Mouse (Mus musculus) cortical plate, adult 2 months (tissue): ENCODE results near the gene Cdca7l.

Source experiments
- CTCF ChIP-seq: fragments of 200-500 bp; IDR thresholded peaks from 2 replicates; pipeline ENCODE4 v1.5.1; 2011; ENCODE audit warnings: mild to moderate bottlenecking, control low read depth, low read length; ENCODE audit not compliant: insufficient read depth; ENCODE audit errors: extremely low read depth
- POLR2A ChIP-seq: fragments of 200-500 bp; IDR thresholded peaks from 2 replicates; pipeline ENCODE4 v1.6.1; 2011; ENCODE audit warnings: mild to moderate bottlenecking, low read length, control low read depth; ENCODE audit not compliant: insufficient read depth; ENCODE audit errors: extremely low read depth

GRCm38 (mm10) chr12:117862655-117863054 lies 58.6 kb downstream of the Cdca7l start:
- TF ChIP-seq POLR2A, result no peak
- no peak for TF ChIP-seq CTCF
